In the genomic region with DNA sequence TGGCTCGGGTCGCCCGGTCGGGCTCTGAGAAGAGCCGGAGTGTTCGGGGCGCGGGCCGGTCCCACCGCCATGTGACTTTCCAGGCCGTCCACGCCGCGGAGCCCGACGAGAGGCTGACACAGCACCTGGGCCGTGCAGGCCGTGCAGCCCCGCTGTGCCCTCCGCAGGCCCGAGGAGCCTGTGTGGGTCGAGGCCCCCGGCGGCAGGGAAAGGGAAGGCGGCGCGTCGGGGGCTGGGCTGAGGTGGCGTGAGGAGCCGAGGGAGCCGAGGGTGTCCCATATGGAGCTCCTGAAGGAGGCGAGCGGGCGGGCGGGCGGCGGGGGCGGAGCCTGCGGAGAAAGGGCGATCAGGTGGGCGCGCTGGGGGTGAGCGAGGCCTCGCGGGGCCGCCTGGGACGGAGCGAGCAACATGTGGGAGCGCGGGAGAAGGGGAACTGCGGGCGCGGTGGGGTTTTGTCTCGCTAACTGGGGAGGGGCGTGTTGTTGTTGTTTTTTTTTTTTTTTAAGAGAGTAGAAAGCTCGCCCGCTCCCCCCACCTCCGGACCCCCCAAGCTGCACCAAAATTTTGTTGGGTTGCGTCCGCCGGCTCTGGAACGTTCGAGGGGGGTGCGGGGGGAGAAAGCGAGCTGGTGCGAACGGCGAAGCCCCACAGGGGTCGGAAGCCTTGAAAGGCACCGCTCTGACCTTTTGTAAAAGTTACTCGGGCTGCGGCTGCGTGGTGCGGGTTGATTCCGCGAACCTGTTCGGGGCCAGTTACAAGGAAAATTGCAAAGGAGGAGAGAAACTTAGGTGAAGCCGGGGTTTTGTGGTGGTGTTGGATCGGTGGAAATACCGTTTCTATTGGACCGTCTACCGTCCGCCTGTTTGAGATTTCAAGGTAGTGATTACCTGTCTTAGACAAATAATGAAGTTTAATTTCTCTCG, we compare ENCODE assay signal across 7 mouse cellular contexts. TPM values are rescaled to one million over a fixed set of nuclear protein-coding genes. Genes with fewer than 3 reads are reported as not detected.
DNase-seq lines count a peak whose midpoint lies in the region; ATAC-seq and TF ChIP-seq lines count a peak whose summit lies in the region.

No protein-coding gene starts in this region.

- CTCF ChIA-PET in Patski (lab: Charles Lee) = no interaction called here

- POLR2A ChIA-PET in Patski (lab: Charles Lee) = interaction anchor here (0.5 to 0.7 kb wide), 4 partner anchors 15 to 450 kb away, joined by 3 to 4 read pairs (median 4); no protein-coding TSS in a partner anchor

- H3K36me3 ChIP-seq in forebrain, embryonic 11.5 days (ENCODE audit: control insufficient read depth, insufficient read depth, low read length) = no peaks in the 10 kb centered on the region
- H3K36me3 ChIP-seq in hindbrain, embryonic 14.5 days (replicated peaks; ENCODE audit: control insufficient read depth, insufficient read depth) = no peaks in the 10 kb centered on the region

- H3K27ac ChIP-seq in forebrain, embryonic 11.5 days (ENCODE audit: low read depth, low read length) = peak overlapping the region; percentile 96
- H3K27ac ChIP-seq in hindbrain, embryonic 14.5 days = peak overlapping the region; percentile 98

- DNase-seq in Patski (ENCODE audit: low read depth, low spot score) = no peak
- DNase-seq in brain, embryonic 18.5 days (ENCODE audit: low read depth, low spot score) = peak; percentile 39
- peak; percentile 93 for DNase-seq in forebrain, embryonic 11.5 days (ENCODE audit: low spot score)
- no peak for DNase-seq in hindbrain, embryonic 14.5 days (ENCODE audit: low spot score)
- DNase-seq in left cerebral cortex, postnatal 10 days (ENCODE audit: extremely low spot score in 1 of 2, low spot score in 2 of 2) = peak; percentile 8 to 82
- peak; percentile 47 for DNase-seq in skeletal muscle tissue, adult 2 months (ENCODE audit: low read depth, low spot score)

- WGBS in forebrain, embryonic 11.5 days = under 1% methylated on average over 84 of the region's 84 CpGs
- under 1% methylated on average over 81 of the region's 84 CpGs for WGBS in hindbrain, embryonic 14.5 days

- intact Hi-C loops in left cerebral cortex, postnatal 10 days (cut with DNase I) = no loop called here

- in situ Hi-C loops in Patski (cut with MboI; ENCODE audit: low pct_unique_long_range_greater_than_20kb) = no loop called here

- no peaks in the 10 kb centered on the region for H3K4me1 ChIP-seq in forebrain, embryonic 11.5 days (replicated peaks; ENCODE audit: control insufficient read depth, insufficient read depth, low read length)
- peaks cover 14% of the 10 kb centered on the region for H3K4me1 ChIP-seq in hindbrain, embryonic 14.5 days (replicated peaks; ENCODE audit: control insufficient read depth, insufficient read depth, low read length)

- peak overlapping the region; percentile 84 for H3K9ac ChIP-seq in forebrain, embryonic 11.5 days (ENCODE audit: low read length)
- H3K9ac ChIP-seq in hindbrain, embryonic 14.5 days = peak overlapping the region; percentile 83

- peak overlapping the region; percentile 95 for H3K4me3 ChIP-seq in forebrain, embryonic 11.5 days (ENCODE audit: low read depth, low read length)
- peak overlapping the region; percentile 96 for H3K4me3 ChIP-seq in hindbrain, embryonic 14.5 days (replicated peaks; ENCODE audit: low read length)

- ATAC-seq in Patski = peak; percentile 87
- peak; percentile 86 for ATAC-seq in forebrain, embryonic 11.5 days (replicated peaks; ENCODE audit: low FRiP score)
- ATAC-seq in hindbrain, embryonic 14.5 days (ENCODE audit: low FRiP score) = peak; percentile 87
- ATAC-seq in megakaryocyte-erythroid progenitor cell, adult 5-6 weeks (replicated peaks; ENCODE audit: low FRiP score, low TSS enrichment, poor library complexity, severe bottlenecking) = peak; percentile 49

- TF ChIP-seq CTCF in Patski (IDR thresholded peaks at IDR 0.05) = no peak

- peak overlapping the region; percentile 79 for H3K4me2 ChIP-seq in forebrain, embryonic 11.5 days (ENCODE audit: low read depth, low read length, severe bottlenecking)
- peak overlapping the region; percentile 94 for H3K4me2 ChIP-seq in hindbrain, embryonic 14.5 days (replicated peaks)

- no peaks in the 10 kb centered on the region for H3K27me3 ChIP-seq in Patski
- no peaks in the 10 kb centered on the region for H3K27me3 ChIP-seq in forebrain, embryonic 11.5 days (ENCODE audit: control insufficient read depth, insufficient read depth, low read length)
- no peaks in the 10 kb centered on the region for H3K27me3 ChIP-seq in hindbrain, embryonic 14.5 days (ENCODE audit: control insufficient read depth, insufficient read depth, low read length)

- no peaks in the 10 kb centered on the region for H3K9me3 ChIP-seq in forebrain, embryonic 11.5 days (ENCODE audit: control insufficient read depth, low read length)
- no peaks in the 10 kb centered on the region for H3K9me3 ChIP-seq in hindbrain, embryonic 14.5 days (ENCODE audit: control insufficient read depth, low read length)

RNA-seq across cellular contexts. Expression of a gene that starts 3.4 kb away (rescaled TPM):
- 42.0 TPM for polyA plus RNA-seq in Patski (2021)
- 37.4 and 42.8 TPM in 2 replicates for polyA plus RNA-seq in forebrain, embryonic 11.5 days (2014; fragmentation: Nextera tagmentation; extraction: Ambion mirVana)
- polyA plus RNA-seq in hindbrain, embryonic 14.5 days (2014; fragmentation: Nextera tagmentation; extraction: Ambion mirVana) = 25.9 and 30.0 TPM in 2 replicates
- 10 to 100 TPM; 47.2 to 53.2 TPM for total RNA-seq in left cerebral cortex, postnatal 10 days (2021)
- 103 and 124 TPM in 2 replicates for total RNA-seq in megakaryocyte-erythroid progenitor cell, adult 5-6 weeks (2014; fragmentation: Nextera tagmentation)
- total RNA-seq in megakaryocyte-erythroid progenitor cell, adult 5-6 weeks (2017) = 121 and 122 TPM in 2 replicates

RNA-seq across cellular contexts. Expression of a gene that starts 6.4 kb away (rescaled TPM):
- not detected for polyA plus RNA-seq in Patski (2021)
- not detected in 2 replicates for polyA plus RNA-seq in forebrain, embryonic 11.5 days (2014; fragmentation: Nextera tagmentation; extraction: Ambion mirVana)
- polyA plus RNA-seq in hindbrain, embryonic 14.5 days (2014; fragmentation: Nextera tagmentation; extraction: Ambion mirVana) = 0.11 TPM in 1 of 2 replicates, not detected in the other
- total RNA-seq in left cerebral cortex, postnatal 10 days (2021) = not detected
- not detected in 2 replicates for total RNA-seq in megakaryocyte-erythroid progenitor cell, adult 5-6 weeks (2014; fragmentation: Nextera tagmentation)
- not detected in 2 replicates for total RNA-seq in megakaryocyte-erythroid progenitor cell, adult 5-6 weeks (2017)

Comparison
In these comparisons a context has a peak if more than half of its experiments do, and no peak if none do; other contexts are left out.
1. DNase-seq: peak in brain, embryonic 18.5 days (single experiment), forebrain, embryonic 11.5 days (single experiment), left cerebral cortex, postnatal 10 days (2 of 2) and skeletal muscle tissue, adult 2 months (single experiment); none in Patski (single experiment) and hindbrain, embryonic 14.5 days (single experiment).
2. Peak in every context shown above with its lines, with median percentiles within 50 percentile points of each other: ATAC-seq.